Mouse (Mus musculus) liver, adult 2 months (tissue): Measurements from ENCODE around the gene Klhl42.

Experiments used
- CTCF ChIP-seq: fragments of 200-500 bp; IDR thresholded peaks from 2 replicates; pipeline ENCODE4 v1.5.1; 2011; ENCODE audit warnings: low read depth, low read length, control low read depth
- POLR2A ChIP-seq: fragments of 200-500 bp; IDR thresholded peaks from 2 replicates; pipeline ENCODE4 v1.6.1; 2011; ENCODE audit warnings: low read length, control low read depth; ENCODE audit not compliant: insufficient read depth; ENCODE audit errors: extremely low read depth

GRCm38 (mm10) chr6:147140600-147141154, 49.5 kb downstream of the Klhl42 start:
- no peak for TF ChIP-seq CTCF
- no peak for TF ChIP-seq POLR2A
